Comparison of ENCODE assay signal across 8 mouse cellular contexts in genomic region chr17:34605609-34606008, GRCm38 (mm10). TPM values are rescaled to one million over a fixed set of nuclear protein-coding genes. Genes with fewer than 3 reads are reported as not detected.
DNase-seq lines count a peak whose midpoint lies in the region; ATAC-seq lines count a peak whose summit lies in the region.

No protein-coding gene starts in this region.

- H3K9ac ChIP-seq in hindbrain, embryonic 12.5 days, result peak overlapping the region; percentile 100

- peak overlapping the region; percentile 94 for H3K27ac ChIP-seq in hindbrain, embryonic 12.5 days

- peak overlapping the region; percentile 96 for H3K4me3 ChIP-seq in hindbrain, embryonic 12.5 days

- H3K4me1 ChIP-seq in hindbrain, embryonic 12.5 days, result peaks cover 47% of the 10 kb centered on the region

- peak; percentile 42 for ATAC-seq in hindbrain, embryonic 12.5 days (ENCODE audit: low FRiP score)

- WGBS in hindbrain, embryonic 12.5 days, result 0% methylated on average over 24 of the region's 30 CpGs

- H3K9me3 ChIP-seq in hindbrain, embryonic 12.5 days (replicated peaks), result no peaks in the 10 kb centered on the region

- peak; percentile 98 for DNase-seq in NIH3T3 (ENCODE audit: low read depth)
- peak; percentile 99 for DNase-seq in cerebellum, postnatal 10 days
- DNase-seq in frontal cortex, postnatal 10 days (ENCODE audit: low spot score in 2 of 2), result peak; percentile 96 to 98
- DNase-seq in layer of hippocampus, postnatal 25 days (ENCODE audit: extremely low spot score in 1 of 2, low spot score in 1 of 2), result peak; percentile 93 to 97
- peak; percentile 98 for DNase-seq in lung, postnatal 14 days
- peak; percentile 97 for DNase-seq in ovary, postnatal 36 days (ENCODE audit: low spot score)
- DNase-seq in thymus, postnatal 14 days, result peak; percentile 97

- H3K4me2 ChIP-seq in hindbrain, embryonic 12.5 days (replicated peaks), result peak overlapping the region; percentile 98

- peaks cover 12% of the 10 kb centered on the region for H3K36me3 ChIP-seq in hindbrain, embryonic 12.5 days

- no peaks in the 10 kb centered on the region for H3K27me3 ChIP-seq in hindbrain, embryonic 12.5 days

RNA-seq across cellular contexts. Expression of gene Agpat1, which starts 1.5 kb away (rescaled TPM):
- polyA plus RNA-seq in hindbrain, embryonic 12.5 days (2016; fragmentation: Nextera tagmentation; extraction: Ambion mirVana), result 76.9 and 79.0 TPM in 2 replicates
- total RNA-seq in layer of hippocampus, postnatal 25 days (2021), result 100 to 1,000 TPM; 170 to 172 TPM

RNA-seq across cellular contexts. Expression of gene Rnf5, which starts 2.1 kb away (rescaled TPM):
- 214 and 228 TPM in 2 replicates for polyA plus RNA-seq in hindbrain, embryonic 12.5 days (2016; fragmentation: Nextera tagmentation; extraction: Ambion mirVana)
- 10 to 100 TPM; 81.0 to 85.5 TPM for total RNA-seq in layer of hippocampus, postnatal 25 days (2021)

RNA-seq across cellular contexts. Expression of gene Ager, which starts 7.9 kb away (rescaled TPM):
- polyA plus RNA-seq in hindbrain, embryonic 12.5 days (2016; fragmentation: Nextera tagmentation; extraction: Ambion mirVana), result 1.9 and 2.9 TPM in 2 replicates
- 1 to 10 TPM in 1 of 2 experiments, under 1 TPM in 1; 0.94 to 1.1 TPM for total RNA-seq in layer of hippocampus, postnatal 25 days (2021)

RNA-seq across cellular contexts. Expression of gene Egfl8, which starts 10.2 kb away (rescaled TPM):
- polyA plus RNA-seq in hindbrain, embryonic 12.5 days (2016; fragmentation: Nextera tagmentation; extraction: Ambion mirVana), result 5.3 and 7.4 TPM in 2 replicates
- total RNA-seq in layer of hippocampus, postnatal 25 days (2021), result 1 to 10 TPM; 2.1 to 3.7 TPM

RNA-seq across cellular contexts. Expression of gene Pbx2, which starts 14.5 kb away (rescaled TPM):
- 17.9 and 18.7 TPM in 2 replicates for polyA plus RNA-seq in hindbrain, embryonic 12.5 days (2016; fragmentation: Nextera tagmentation; extraction: Ambion mirVana)
- total RNA-seq in layer of hippocampus, postnatal 25 days (2021), result 10 to 100 TPM; 55.8 to 61.5 TPM

Comparison
In these comparisons a context has a peak if more than half of its experiments do, and no peak if none do; other contexts are left out.
1. Peak in every context shown above with its lines: DNase-seq, ATAC-seq, H3K4me3 ChIP-seq and H3K27ac ChIP-seq.